Mouse (Mus musculus) liver, embryonic 15.5 days (tissue): ENCODE measurements around the gene Rnf157. TPM values are rescaled to one million over a fixed set of nuclear protein-coding genes. Genes with fewer than 3 reads are reported as not detected.
A peak's percentile ranks its signal among the peaks of the same experiment; 100 is the strongest.

ENCODE experiments used
- ATAC-seq: fragments of 200-750 bp; cut with Nextera tagmentation; 2 replicates; pipeline ENCODE4 v1.8.0; 2017; ENCODE audit warnings: moderate number of reproducible peaks, mild to moderate bottlenecking, moderate library complexity; ENCODE audit not compliant: insufficient read depth
- H3K27ac ChIP-seq: fragments of 300-500 bp; sonication (generic); replicated peaks from 2 replicates; pipeline ENCODE4 v1.5.1; 2015; ENCODE audit warnings: mild to moderate bottlenecking, inconsistent platforms
- H3K27me3 ChIP-seq: fragments of 300-500 bp; sonication (generic); 2 replicates; pipeline ENCODE4 v1.6.1; 2015; ENCODE audit warnings: mild to moderate bottlenecking, inconsistent platforms
- H3K36me3 ChIP-seq: fragments of 300-500 bp; sonication (generic); replicated peaks from 2 replicates; pipeline ENCODE4 v1.6.1; 2015; ENCODE audit warnings: moderate library complexity, mild to moderate bottlenecking, inconsistent platforms
- H3K4me1 ChIP-seq: fragments of 300-500 bp; sonication (generic); replicated peaks from 2 replicates; pipeline ENCODE4 v1.6.1; 2015; ENCODE audit warnings: inconsistent platforms
- H3K4me2 ChIP-seq: fragments of 300-500 bp; sonication (generic); 2 replicates; pipeline ENCODE4 v1.6.1; 2015; ENCODE audit warnings: moderate library complexity, mild to moderate bottlenecking, inconsistent platforms
- H3K4me3 ChIP-seq: fragments of 300-500 bp; sonication (generic); replicated peaks from 2 replicates; pipeline ENCODE4 v1.5.1; 2015; ENCODE audit warnings: mild to moderate bottlenecking, inconsistent platforms
- H3K9ac ChIP-seq: fragments of 300-500 bp; sonication (generic); 2 replicates; pipeline ENCODE4 v1.6.1; 2015; ENCODE audit warnings: moderate library complexity, mild to moderate bottlenecking, inconsistent platforms
- H3K9me3 ChIP-seq: fragments of 300-500 bp; sonication (generic); replicated peaks from 2 replicates; pipeline ENCODE4 v1.6.1; 2016; ENCODE audit warnings: inconsistent platforms
- WGBS: fragments of 180-500 bp; shearing (Covaris S2); methylation state at CpG from one replicate; pipeline ENCODE4 v1.1.7; 2015; ENCODE audit warnings: mixed read lengths; ENCODE audit not compliant: insufficient replicate concordance; 5-methylcytosine and 5-hydroxymethylcytosine counted together
- polyA plus RNA-seq: library from polyadenylated mRNA; unstranded; fragments of >200 nt; fragmentation: Nextera tagmentation; extraction: Ambion mirVana; gene quantifications from 2 replicates; pipeline ENCODE4 v1.2.1, GENCODE M21; 2015

Rnf157 gene
- polyA plus RNA-seq, 1 experiment from 2014 or later, result 1.4 TPM

DNA sequence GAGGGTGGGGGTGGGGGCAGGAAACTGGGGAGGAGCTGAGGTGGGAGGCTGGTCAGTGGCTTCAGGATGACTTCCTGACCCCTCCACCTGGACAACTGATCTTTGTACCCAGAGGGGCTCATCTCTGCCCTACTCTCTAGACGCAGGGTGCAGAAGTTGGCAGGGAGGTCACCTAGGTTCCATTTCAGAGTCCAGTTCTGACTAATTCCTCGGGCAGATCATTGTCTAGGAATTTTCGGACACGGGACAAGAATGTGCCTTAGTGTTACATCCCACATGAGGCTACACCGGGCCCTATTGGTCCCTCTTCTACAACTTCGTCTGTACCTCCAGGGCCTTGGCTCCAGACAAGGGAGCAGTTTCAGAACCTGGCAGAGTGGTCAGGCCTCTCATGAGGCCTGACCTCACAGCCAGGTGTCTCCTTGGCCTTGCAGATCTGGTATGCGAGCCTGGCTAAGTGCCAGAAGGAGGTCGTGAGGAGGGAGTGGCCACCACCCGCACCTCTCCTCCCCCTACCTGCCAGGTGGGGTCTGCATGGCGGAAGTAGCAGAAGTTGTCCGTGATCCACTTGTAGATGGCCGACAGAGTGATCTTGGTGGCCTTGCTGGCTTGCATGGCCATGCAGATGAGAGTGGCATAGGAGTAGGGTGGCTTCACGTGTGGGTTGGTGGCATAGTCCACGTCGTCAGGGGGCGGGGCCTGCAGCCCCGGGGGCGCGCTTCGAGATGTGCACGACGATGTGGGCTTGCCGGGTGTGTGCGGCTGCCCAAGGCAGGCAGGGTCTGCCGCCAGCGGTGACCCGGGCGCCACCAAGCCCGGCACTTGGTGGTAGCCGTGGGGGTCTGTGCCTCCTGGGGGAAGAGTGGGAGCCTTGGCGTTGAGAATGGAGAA lies 79.1 kb downstream of the Rnf157 start:
- Histone ChIP-seq H3K36me3 (no peaks in the 10 kb centered on the region), H3K4me2 (peak overlapping the region; percentile 93), H3K4me3 (peak overlapping the region; percentile 63), H3K4me1 (peaks cover 38% of the 10 kb centered on the region), H3K27ac (peak overlapping the region; percentile 41; the same call in 1 of the 2 replicates), H3K27me3 (peaks cover 74% of the 10 kb centered on the region), H3K9me3 (no peaks in the 10 kb centered on the region), H3K9ac (no peak overlapping the region; the same call in 1 of the 2 replicates)
- WGBS, result 24% methylated on average over 31 of the region's 31 CpGs
- ATAC-seq, result no peak

DNA sequence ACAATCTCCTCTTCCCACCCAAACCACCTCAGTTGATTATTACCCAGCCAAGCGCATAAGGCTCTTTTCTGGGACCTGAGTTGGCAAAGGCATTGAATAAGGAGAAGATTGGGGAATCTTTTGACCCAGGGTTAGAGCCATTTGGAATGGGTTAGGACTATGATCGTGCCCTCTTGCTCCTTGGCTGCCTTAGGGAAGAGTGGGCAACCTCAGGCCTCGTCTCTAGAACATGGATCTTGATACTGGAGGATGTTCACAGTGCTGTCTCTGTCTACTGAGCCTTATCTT lies 79.9 kb downstream of the Rnf157 start:
- no peak for ATAC-seq
- Histone ChIP-seq H3K4me1 (peaks cover 38% of the 10 kb centered on the region), H3K36me3 (no peaks in the 10 kb centered on the region), H3K4me2 (peak overlapping the region; percentile 93), H3K9ac (no peak overlapping the region), H3K4me3 (no peak overlapping the region), H3K27ac (peak overlapping the region; percentile 41; the same call in 1 of the 2 replicates), H3K27me3 (peaks cover 67% of the 10 kb centered on the region), H3K9me3 (no peaks in the 10 kb centered on the region)
- WGBS, result 47% methylated on average over 3 of the region's 3 CpGs

DNA sequence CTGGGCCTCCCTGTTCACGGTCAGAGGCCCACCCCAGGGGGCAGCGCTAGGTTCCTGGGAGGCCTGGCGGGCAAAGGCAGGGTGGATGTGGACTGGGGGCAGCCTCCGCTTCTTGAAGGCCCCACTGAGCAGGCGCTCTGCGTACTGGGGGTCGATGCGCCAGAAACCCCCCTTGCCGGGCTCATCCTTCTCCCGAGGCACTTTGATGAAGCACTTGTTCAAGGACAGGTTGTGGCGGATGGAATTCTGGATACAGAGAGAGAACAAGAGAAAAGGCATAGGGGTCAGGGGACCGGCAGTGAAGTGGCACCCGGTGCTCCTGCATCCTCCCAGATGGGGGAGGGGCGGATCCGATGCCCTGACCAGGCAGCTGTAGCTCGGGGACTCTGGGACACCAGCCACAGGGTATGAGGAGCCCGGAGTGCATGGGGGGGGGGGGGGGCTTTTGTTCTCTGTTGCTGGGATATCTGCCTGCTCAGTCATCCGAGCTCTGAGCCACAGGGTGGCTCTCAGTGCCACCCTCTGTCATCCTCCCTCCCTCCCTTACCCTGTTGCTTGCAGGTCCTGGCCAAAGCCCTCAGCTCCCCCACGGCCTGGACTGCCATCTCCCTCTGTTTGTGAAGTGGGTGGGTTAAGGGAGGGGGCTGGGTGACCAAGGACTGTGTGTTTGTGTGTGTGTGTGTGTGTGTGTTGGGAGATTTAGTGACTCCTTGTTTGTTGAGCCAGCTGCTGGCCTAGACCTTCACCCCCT lies 80.4 kb downstream of the Rnf157 start:
- H3K27me3 ChIP-seq, result peaks cover 62% of the 10 kb centered on the region
- H3K4me1 ChIP-seq, result peaks cover 38% of the 10 kb centered on the region
- H3K9me3 ChIP-seq, result no peaks in the 10 kb centered on the region
- H3K4me2 ChIP-seq, result peak overlapping the region; percentile 93; the same call in 1 of the 2 replicates
- no peaks in the 10 kb centered on the region for H3K36me3 ChIP-seq
- WGBS, result 55% methylated on average over 19 of the region's 19 CpGs
- no peak overlapping the region for H3K4me3 ChIP-seq
- peak; percentile 14; the same call in 1 of the 2 replicates for ATAC-seq
- no peak overlapping the region for H3K27ac ChIP-seq
- H3K9ac ChIP-seq, result no peak overlapping the region

DNA sequence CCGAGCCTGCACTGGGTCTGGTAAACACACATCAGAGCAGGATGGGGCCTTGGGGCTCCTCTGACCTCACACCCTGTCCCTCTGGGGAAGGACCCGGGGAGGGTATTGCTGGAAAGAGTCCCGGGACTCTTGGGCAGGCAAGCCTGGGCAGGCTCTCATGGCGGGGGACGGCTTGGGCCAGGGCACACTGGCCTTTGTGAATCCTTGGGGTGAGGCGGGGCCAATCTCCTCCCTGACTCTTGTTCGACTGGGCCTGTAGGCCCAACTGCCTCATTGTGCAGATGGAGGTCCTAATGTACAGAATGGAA lies 82.7 kb downstream of the Rnf157 start:
- Histone ChIP-seq H3K4me1 (peaks cover 21% of the 10 kb centered on the region), H3K4me3 (no peak overlapping the region), H3K4me2 (no peak overlapping the region), H3K36me3 (no peaks in the 10 kb centered on the region), H3K9me3 (no peaks in the 10 kb centered on the region), H3K27me3 (peaks cover 39% of the 10 kb centered on the region), H3K9ac (no peak overlapping the region), H3K27ac (no peak overlapping the region)
- no peak for ATAC-seq
- 70% methylated on average over 7 of the region's 7 CpGs for WGBS

DNA sequence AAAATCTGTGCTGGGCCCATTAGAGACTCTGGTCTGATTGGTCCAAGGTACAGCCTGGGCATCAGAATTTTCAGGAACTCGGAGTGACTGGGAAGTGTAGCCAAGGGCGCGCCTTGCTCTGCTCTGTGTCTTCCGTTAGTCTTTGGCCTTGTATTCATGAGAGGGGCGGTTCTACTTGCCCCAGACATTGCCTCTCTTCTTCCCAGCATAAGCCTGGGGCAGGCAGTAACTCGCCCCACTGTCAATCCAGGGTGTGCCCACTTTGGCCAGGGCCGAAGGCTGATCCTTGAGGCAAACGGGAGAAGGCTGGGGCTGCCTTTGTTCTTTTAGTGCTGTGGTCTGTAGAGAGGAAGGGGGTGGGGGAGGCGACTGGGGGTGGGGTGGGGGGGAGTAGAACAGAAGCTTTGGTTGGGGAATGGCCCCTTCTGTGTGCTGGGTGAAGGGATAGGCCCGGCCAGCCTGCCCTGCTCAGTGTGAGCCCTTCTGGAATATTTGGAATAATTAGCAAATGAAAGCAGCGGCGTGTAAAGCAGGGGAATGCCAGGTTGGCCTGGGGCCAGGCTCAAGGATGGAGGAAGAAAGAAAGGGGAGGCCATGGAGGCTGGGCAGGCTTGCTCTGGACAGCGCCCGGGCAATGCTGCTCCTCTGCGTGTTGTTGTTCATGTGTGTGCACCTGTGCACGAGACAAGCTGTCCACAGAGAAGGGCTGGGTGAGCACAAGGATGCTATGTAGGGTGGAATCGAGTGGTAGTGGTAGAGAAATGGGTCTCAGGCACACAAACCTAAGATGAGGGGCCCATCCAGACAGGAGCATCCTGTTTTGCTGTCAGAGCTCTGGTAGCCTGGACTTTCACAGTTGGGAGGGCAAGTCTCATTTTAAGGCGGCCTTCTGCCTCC lies 83.3 kb downstream of the Rnf157 start:
- no peaks in the 10 kb centered on the region for H3K9me3 ChIP-seq
- no peak overlapping the region for H3K4me2 ChIP-seq
- no peaks in the 10 kb centered on the region for H3K36me3 ChIP-seq
- no peak overlapping the region for H3K27ac ChIP-seq
- no peak overlapping the region for H3K4me3 ChIP-seq
- 61% methylated on average over 18 of the region's 18 CpGs for WGBS
- H3K27me3 ChIP-seq, result peaks cover 33% of the 10 kb centered on the region
- H3K4me1 ChIP-seq, result peaks cover 17% of the 10 kb centered on the region
- no peak for ATAC-seq
- H3K9ac ChIP-seq, result no peak overlapping the region

DNA sequence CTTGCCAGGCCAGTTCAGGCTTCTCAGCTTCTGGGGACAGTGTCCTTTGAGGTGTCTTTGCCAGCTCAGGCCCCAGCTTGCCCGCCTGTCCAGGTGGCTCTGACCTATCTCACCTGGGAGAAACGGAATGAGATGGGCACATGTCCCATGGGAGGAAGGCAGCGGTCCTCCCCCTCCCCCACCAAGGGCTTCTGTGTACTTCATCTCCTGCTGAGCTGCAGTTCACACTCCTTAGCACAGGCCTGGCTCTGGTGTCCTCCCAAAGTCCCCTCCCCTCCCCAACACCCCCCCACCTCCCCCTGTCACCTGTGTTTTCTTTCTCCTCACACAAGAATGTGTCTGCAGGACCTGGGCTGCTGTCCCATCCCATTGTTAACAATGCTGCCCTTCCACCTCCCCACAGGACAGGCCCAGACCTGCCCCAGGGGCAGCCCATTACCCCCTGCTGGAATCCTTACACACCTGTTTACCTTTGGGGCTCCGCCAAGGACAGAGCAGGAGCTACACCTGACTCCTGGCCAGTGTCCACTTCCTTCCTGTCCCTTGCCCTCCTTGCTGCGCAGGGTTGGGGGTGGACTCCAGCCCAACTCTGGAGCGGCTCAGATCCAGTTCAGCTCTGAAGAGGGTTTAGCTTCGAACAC lies 85.7 kb downstream of the Rnf157 start:
- H3K4me1 ChIP-seq, result peaks cover 6% of the 10 kb centered on the region
- H3K9ac ChIP-seq, result no peak overlapping the region
- no peak overlapping the region for H3K27ac ChIP-seq
- no peaks in the 10 kb centered on the region for H3K36me3 ChIP-seq
- H3K9me3 ChIP-seq, result no peaks in the 10 kb centered on the region
- H3K27me3 ChIP-seq, result peaks cover 8% of the 10 kb centered on the region
- no peak overlapping the region for H3K4me3 ChIP-seq
- 66% methylated on average over 7 of the region's 7 CpGs for WGBS
- ATAC-seq, result no peak
- no peak overlapping the region for H3K4me2 ChIP-seq

DNA sequence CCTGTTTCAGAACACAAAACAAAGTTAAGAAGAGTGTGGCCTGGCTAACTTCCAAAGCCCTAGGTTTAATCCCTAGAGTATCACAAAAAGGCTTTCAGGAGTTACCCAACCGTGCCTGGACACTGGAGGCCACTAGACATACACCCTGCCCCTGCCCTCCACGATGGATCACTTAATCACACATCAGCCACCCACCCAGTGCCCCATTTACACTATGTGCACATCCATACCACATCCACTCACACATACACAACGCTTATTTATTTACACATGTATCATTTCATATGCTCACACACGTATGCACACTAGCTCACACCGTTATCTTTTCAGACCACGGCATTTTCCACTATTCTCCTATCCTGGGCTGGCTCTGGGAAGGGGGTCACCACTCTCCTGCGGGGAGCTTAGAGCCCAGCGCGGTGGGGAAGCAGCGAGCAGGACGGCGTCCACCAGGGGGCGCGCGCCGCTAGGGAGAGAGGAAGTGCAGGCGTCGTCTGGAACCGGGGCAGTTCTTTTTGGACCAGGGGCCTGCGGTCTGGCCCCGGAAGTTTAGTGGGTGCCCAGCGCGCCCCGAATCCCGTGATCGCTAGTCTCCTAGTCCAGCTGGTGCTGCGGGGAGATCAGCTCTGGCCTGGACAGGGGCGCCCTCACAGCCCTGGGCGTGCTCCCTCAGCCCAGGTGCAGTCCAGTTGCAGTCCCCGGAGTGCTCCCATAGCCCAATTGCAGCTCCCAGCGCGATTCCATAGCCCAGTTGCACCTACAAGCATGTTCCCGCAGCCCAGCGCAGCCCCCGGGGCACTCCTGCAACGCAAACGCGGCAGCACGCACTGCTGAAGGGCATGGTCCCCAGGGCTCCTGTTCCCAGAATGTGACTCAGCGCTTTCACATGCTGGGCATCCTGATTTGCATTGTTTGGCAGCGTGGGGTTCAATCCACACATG lies 93.8 kb downstream of the Rnf157 start:
- Histone ChIP-seq H3K27ac (no peak overlapping the region), H3K9me3 (no peaks in the 10 kb centered on the region), H3K4me2 (peak overlapping the region; percentile 85), H3K27me3 (0 out of 2 replicates have a peak, but pooled peaks cover 7% of the 10 kb centered on the region), H3K36me3 (no peaks in the 10 kb centered on the region), H3K4me1 (peaks cover 13% of the 10 kb centered on the region), H3K9ac (peak overlapping the region; percentile 33), H3K4me3 (peak overlapping the region; percentile 47)
- peak; percentile 68 for ATAC-seq
- 1% methylated on average over 41 of the region's 41 CpGs for WGBS

DNA sequence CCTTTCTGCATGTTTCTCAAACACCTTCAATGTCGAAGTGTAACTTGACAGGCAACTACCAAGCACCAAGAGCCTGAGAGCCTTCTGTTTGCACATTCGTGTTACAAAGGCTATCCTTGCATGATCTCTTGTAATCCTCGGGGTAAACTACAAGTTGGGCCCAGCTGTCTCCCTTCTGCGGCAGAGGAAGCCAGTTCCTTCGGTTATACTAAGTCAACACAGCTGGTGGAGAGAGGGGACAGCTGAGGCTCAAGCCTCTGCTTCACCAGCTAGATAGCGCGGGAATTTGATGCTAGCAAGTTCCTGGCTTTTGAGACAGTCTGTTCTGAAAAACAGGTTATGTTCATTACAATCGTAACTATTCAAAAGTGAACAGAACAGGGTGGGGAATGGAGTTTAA lies 100.5 kb downstream of the Rnf157 start:
- 60% methylated on average over 8 of the region's 8 CpGs for WGBS
- no peak overlapping the region for H3K4me3 ChIP-seq
- H3K9ac ChIP-seq, result no peak overlapping the region
- no peak overlapping the region for H3K4me2 ChIP-seq
- ATAC-seq, result no peak
- H3K27ac ChIP-seq, result no peak overlapping the region
- H3K9me3 ChIP-seq, result no peaks in the 10 kb centered on the region
- H3K36me3 ChIP-seq, result no peaks in the 10 kb centered on the region
- H3K27me3 ChIP-seq, result no peaks in the 10 kb centered on the region
- H3K4me1 ChIP-seq, result peaks cover 21% of the 10 kb centered on the region

DNA sequence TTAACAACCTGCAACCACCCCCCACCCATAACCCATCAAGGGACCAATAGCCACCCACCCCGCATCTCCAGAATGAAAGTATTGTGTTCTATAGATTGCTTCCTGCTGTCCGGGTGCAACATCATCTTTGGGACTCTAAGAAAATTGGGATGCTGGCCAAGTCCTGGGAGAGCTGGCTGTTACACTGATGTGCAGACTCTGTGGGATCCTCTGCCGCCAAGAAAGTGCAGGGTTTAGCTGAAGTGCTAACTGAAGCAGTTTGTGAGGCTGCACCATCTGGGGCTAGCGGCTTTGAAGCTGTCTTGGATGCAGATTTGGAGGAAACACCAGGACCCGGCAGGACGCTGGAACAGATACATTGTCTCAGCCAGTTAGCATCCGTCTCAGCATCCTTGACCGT lies 101.7 kb downstream of the Rnf157 start:
- Histone ChIP-seq H3K9ac (no peak overlapping the region), H3K27ac (no peak overlapping the region), H3K4me1 (peaks cover 30% of the 10 kb centered on the region), H3K4me2 (no peak overlapping the region), H3K36me3 (no peaks in the 10 kb centered on the region), H3K9me3 (no peaks in the 10 kb centered on the region), H3K4me3 (no peak overlapping the region), H3K27me3 (no peaks in the 10 kb centered on the region)
- no peak for ATAC-seq
- WGBS, result 71% methylated on average over 8 of the region's 8 CpGs

DNA sequence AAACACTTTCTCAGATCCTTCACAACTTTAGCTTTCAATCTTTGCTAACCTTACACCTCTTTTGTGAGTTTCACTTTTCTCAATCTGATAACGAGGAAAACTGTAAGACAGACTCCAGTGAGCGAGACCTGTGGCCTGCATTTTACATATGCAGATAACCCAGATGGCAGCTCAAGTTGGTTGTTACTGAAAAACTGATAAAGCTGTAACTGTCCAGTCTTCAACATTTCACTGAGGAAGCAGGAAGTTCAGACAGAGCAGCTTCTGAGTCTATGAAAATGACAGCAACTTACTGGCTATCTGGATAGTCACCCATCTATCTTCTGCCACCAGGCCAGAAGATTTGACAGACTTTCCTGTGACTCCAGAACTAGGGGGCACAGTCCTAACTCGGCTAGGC lies 103.2 kb downstream of the Rnf157 start:
- Histone ChIP-seq H3K27ac (peak overlapping the region; percentile 69), H3K9me3 (no peaks in the 10 kb centered on the region), H3K4me2 (no peak overlapping the region), H3K9ac (no peak overlapping the region), H3K4me1 (peaks cover 37% of the 10 kb centered on the region), H3K4me3 (no peak overlapping the region), H3K27me3 (no peaks in the 10 kb centered on the region), H3K36me3 (peaks cover 8% of the 10 kb centered on the region)
- no peak for ATAC-seq
- WGBS, result 17% methylated on average over 3 of the region's 3 CpGs
